Mouse (Mus musculus) retina, postnatal 7 days (tissue): ENCODE data around the gene Bend5.

ENCODE experiments used
- DNase-seq: peaks from one replicate; pipeline ENCODE4 v3.0.0-alpha.2; 2012; ENCODE audit warnings: low read depth, low spot score

The Bend5 gene

GRCm38 (mm10) chr4:111414818-111415488 lies at the start of gene Bend5:
Gene Bend5, plus strand, starts transcription at chr4:111415006.
- DNase-seq, result peak; percentile 59

GRCm38 (mm10) chr4:111367771-111368170 lies 47.0 kb upstream of the Bend5 start:
- DNase-seq, result peak; percentile 16

- DNase-seq, result no peak
These were observed 37.6 kb upstream of the Bend5 start for GRCm38 (mm10) chr4:111377159-111377558.

GRCm38 (mm10) chr4:111378071-111378470 lies 36.7 kb upstream of the Bend5 start:
- DNase-seq, result no peak

GRCm38 (mm10) chr4:111383101-111383500 lies 31.7 kb upstream of the Bend5 start:
- no peak for DNase-seq

GRCm38 (mm10) chr4:111390736-111391135 lies 24.1 kb upstream of the Bend5 start:
- no peak for DNase-seq

GRCm38 (mm10) chr4:111399784-111400183 lies 15.0 kb upstream of the Bend5 start:
- DNase-seq, result no peak

GRCm38 (mm10) chr4:111400676-111401075 lies 14.1 kb upstream of the Bend5 start:
- DNase-seq, result no peak

- no peak for DNase-seq
These were observed 11.6 kb upstream of the Bend5 start for GRCm38 (mm10) chr4:111403243-111403642.

- no peak for DNase-seq
These were observed 4.1 kb upstream of the Bend5 start for GRCm38 (mm10) chr4:111410731-111411130.

- DNase-seq, result no peak
These were observed 407 bp upstream of the Bend5 start for GRCm38 (mm10) chr4:111414399-111414798.

- DNase-seq, result no peak
These were observed 1.3 kb downstream of the Bend5 start for GRCm38 (mm10) chr4:111416126-111416525.

- DNase-seq, result no peak
These were observed 1.7 kb downstream of the Bend5 start for GRCm38 (mm10) chr4:111416551-111416950.

GRCm38 (mm10) chr4:111417716-111418115 lies 2.9 kb downstream of the Bend5 start:
- no peak for DNase-seq

- DNase-seq, result no peak
These were observed 4.7 kb downstream of the Bend5 start for GRCm38 (mm10) chr4:111419476-111419875.

- no peak for DNase-seq
These were observed 5.2 kb downstream of the Bend5 start for GRCm38 (mm10) chr4:111420031-111420430.

- no peak for DNase-seq
These were observed 6.1 kb downstream of the Bend5 start for GRCm38 (mm10) chr4:111420955-111421354.

- no peak for DNase-seq
These were observed 7.0 kb downstream of the Bend5 start for GRCm38 (mm10) chr4:111421785-111422184.

GRCm38 (mm10) chr4:111424371-111424950 lies 9.7 kb downstream of the Bend5 start:
- no peak for DNase-seq

GRCm38 (mm10) chr4:111425170-111425569 lies 10.4 kb downstream of the Bend5 start:
- DNase-seq, result no peak

GRCm38 (mm10) chr4:111431186-111431585 lies 16.4 kb downstream of the Bend5 start:
- no peak for DNase-seq

- no peak for DNase-seq
These were observed 17.2 kb downstream of the Bend5 start for GRCm38 (mm10) chr4:111432013-111432412.

- no peak for DNase-seq
These were observed 17.6 kb downstream of the Bend5 start for GRCm38 (mm10) chr4:111432417-111432816.
